ENCODE assay signal across 39 mouse cellular contexts in the genomic region with DNA sequence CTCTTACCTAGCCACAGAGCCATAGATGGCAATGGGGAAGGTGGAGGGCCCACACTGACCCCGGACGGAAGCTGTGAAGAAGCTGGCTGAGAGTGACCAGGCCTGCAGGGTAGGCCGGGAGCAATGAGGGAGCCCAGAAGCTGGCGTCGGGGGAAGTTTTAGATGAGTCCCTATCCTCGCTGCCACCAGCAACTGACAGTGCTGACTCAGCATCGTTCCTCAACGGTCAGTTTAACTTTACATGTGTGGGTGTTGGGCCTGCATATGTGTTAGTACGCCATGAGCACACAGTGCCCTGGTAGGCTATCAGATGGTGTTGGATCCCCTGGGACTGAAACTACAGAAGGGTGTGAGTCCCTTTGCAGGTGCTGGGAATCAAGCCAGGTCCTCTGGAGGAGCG. TPM values are rescaled to one million over a fixed set of nuclear protein-coding genes. Genes with fewer than 3 reads are reported as not detected.
DNase-seq lines count a peak whose midpoint lies in the region; ATAC-seq and TF ChIP-seq lines count a peak whose summit lies in the region.
"Had no signal": no experiment of that assay in that cellular context is flagged by ENCODE, and none has a peak within 500 bp of the region (broad histone marks: within the 10 kb centered on the region; RNA-seq: fewer than 3 reads in every experiment).

No protein-coding gene starts in this region.

- no peak for DNase-seq in CH12.LX (ENCODE audit: extremely low read depth)
- DNase-seq in ES-E14 (ENCODE audit: low read depth, low spot score), result no peak
- DNase-seq in right cerebral cortex, adult 18-20 months, result no peak
- no peak for DNase-seq in testis, postnatal 14 days (ENCODE audit: low spot score)
- no peak for DNase-seq in heart, embryonic 10.5 days (ENCODE audit: low spot score)
- DNase-seq: adrenal gland, adult 2 months; cerebellum, adult 11 months; cerebellum, adult 9-11 months; embryo, embryonic 11 days; gastrocnemius, postnatal 36 days; heart, adult 2 months; heart, postnatal 14 days; kidney, adult 18-20 months; kidney, postnatal 4 days; lung, adult 18-20 months; lung, postnatal 4 days; thymus, adult 2 months had no signal

- H3K4me2 ChIP-seq in CH12.LX (ENCODE audit: insufficient read depth, low read depth, poor library complexity, severe bottlenecking), result no peak overlapping the region
- H3K4me2 ChIP-seq in liver, embryonic 12.5 days, result no peak overlapping the region
- H3K4me2 ChIP-seq: embryonic facial prominence, embryonic 12.5 days; hindbrain, embryonic 15.5 days; kidney, embryonic 15.5 days; limb, embryonic 13.5 days; midbrain, embryonic 12.5 days; neural tube, embryonic 12.5 days had no signal

- H3K9me3 ChIP-seq in CH12.LX (replicated peaks; ENCODE audit: low read length), result no peaks in the 10 kb centered on the region
- no peaks in the 10 kb centered on the region for H3K9me3 ChIP-seq in ES-E14 (ENCODE audit: control insufficient read depth, insufficient read depth, low read depth, low read length)
- H3K9me3 ChIP-seq in liver, embryonic 12.5 days (replicated peaks), result no peaks in the 10 kb centered on the region
- H3K9me3 ChIP-seq in heart, embryonic 10.5 days, result no peaks in the 10 kb centered on the region
- H3K9me3 ChIP-seq: embryonic facial prominence, embryonic 12.5 days; hindbrain, embryonic 10.5 days; hindbrain, embryonic 15.5 days; kidney, embryonic 15.5 days; limb, embryonic 13.5 days; midbrain, embryonic 12.5 days; neural tube, embryonic 12.5 days had no signal

- 57% methylated on average over 10 of the region's 10 CpGs for WGBS in liver, embryonic 12.5 days (ENCODE audit: insufficient replicate concordance)
- 57% methylated on average over 9 of the region's 10 CpGs for WGBS in macrophage (ENCODE audit: missing documents)
- 85% methylated on average over 10 of the region's 10 CpGs for WGBS in heart, embryonic 10.5 days

- no peak for TF ChIP-seq POLR2A in CH12.LX (IDR thresholded peaks at IDR 0.05; ENCODE audit: low read depth, low read length)

- H3K27ac ChIP-seq in CH12.LX (ENCODE audit: insufficient read depth, low read depth) (peak overlapping the region; percentile 94), ES-E14 (ENCODE audit: insufficient read depth, low read depth, low read length, poor library complexity, severe bottlenecking) (no peak overlapping the region), macrophage (peak overlapping the region; percentile 80)
- H3K27ac ChIP-seq in liver, embryonic 12.5 days, result 0 out of 2 replicates have a peak overlapping the region, but pooled peaks have one; percentile 33
- H3K27ac ChIP-seq in heart, embryonic 10.5 days, result no peak overlapping the region
- H3K27ac ChIP-seq: embryonic facial prominence, embryonic 12.5 days; heart, adult 2 months; hindbrain, embryonic 10.5 days; hindbrain, embryonic 15.5 days; kidney, embryonic 15.5 days; limb, embryonic 13.5 days; midbrain, embryonic 12.5 days; neural tube, embryonic 12.5 days had no signal

- no peaks in the 10 kb centered on the region for H3K27me3 ChIP-seq in CH12.LX (replicated peaks)
- no peaks in the 10 kb centered on the region for H3K27me3 ChIP-seq in liver, embryonic 12.5 days (replicated peaks)
- H3K27me3 ChIP-seq in heart, embryonic 10.5 days (ENCODE audit: insufficient read depth, poor library complexity, severe bottlenecking), result no peaks in the 10 kb centered on the region
- H3K27me3 ChIP-seq: embryonic facial prominence, embryonic 12.5 days; hindbrain, embryonic 15.5 days; kidney, embryonic 15.5 days; limb, embryonic 13.5 days; midbrain, embryonic 12.5 days; neural tube, embryonic 12.5 days had no signal

- no peak for ATAC-seq in liver, embryonic 12.5 days
- ATAC-seq: forebrain, embryonic 14.5 days; lung, postnatal 0 days had no signal

- H3K36me3 ChIP-seq in CH12.LX (replicated peaks in 1 of 2; ENCODE audit: control insufficient read depth in 1 of 2, insufficient read depth in 1 of 2, low read length in 1 of 2), result peaks cover 67 to 87% of the 10 kb centered on the region in 2 experiments
- H3K36me3 ChIP-seq in ES-E14 (ENCODE audit: control insufficient read depth, insufficient read depth, low read length, poor library complexity, severe bottlenecking), result no peaks in the 10 kb centered on the region; the same call in 1 of the 2 replicates
- peaks cover 21% of the 10 kb centered on the region for H3K36me3 ChIP-seq in liver, embryonic 12.5 days
- peaks cover 62% of the 10 kb centered on the region for H3K36me3 ChIP-seq in macrophage (ENCODE audit: inconsistent target)
- no peaks in the 10 kb centered on the region for H3K36me3 ChIP-seq in heart, embryonic 10.5 days
- H3K36me3 ChIP-seq: embryonic facial prominence, embryonic 12.5 days; hindbrain, embryonic 10.5 days; hindbrain, embryonic 15.5 days; kidney, embryonic 15.5 days; limb, embryonic 13.5 days; midbrain, embryonic 12.5 days; neural tube, embryonic 12.5 days had no signal

- no peak for TF ChIP-seq RAD21 in CH12.LX (IDR thresholded peaks at IDR 0.05; ENCODE audit: low read depth, low read length)

- TF ChIP-seq EP300 in CH12.LX (IDR thresholded peaks at IDR 0.05; ENCODE audit: low read length), result no peak

- TF ChIP-seq CTCF in CH12.LX (conservative IDR thresholded peaks at IDR 0.05 in 1 of 2, IDR thresholded peaks at IDR 0.05 in 1 of 2; ENCODE audit: low read depth in 2 of 2, low read length in 2 of 2), result no peak

- in situ Hi-C loops in CH12.LX (cut with MboI; ENCODE audit: low pct_ligation_motif_present, low pct_unique_long_range_greater_than_20kb, low sequenced_read_pairs), result no loop called here
- in situ Hi-C loops in ES-E14 (cut with MboI; ENCODE audit: low sequenced_read_pairs in 2 of 2, unreplicated experiment in 2 of 2), result no loop called here

- H3K4me1 ChIP-seq in CH12.LX (ENCODE audit: control insufficient read depth in 1 of 2, insufficient read depth in 2 of 2) (peaks cover 56 to 87% of the 10 kb centered on the region in 2 experiments), ES-E14 (ENCODE audit: control insufficient read depth in 2 of 2, insufficient read depth in 2 of 2, low read length in 2 of 2, poor library complexity in 1 of 2) (peaks cover 0 to 2% of the 10 kb centered on the region in 2 experiments; a peak in 1 of 4 replicates)
- peaks cover 47% of the 10 kb centered on the region for H3K4me1 ChIP-seq in liver, embryonic 12.5 days
- peaks cover 17% of the 10 kb centered on the region for H3K4me1 ChIP-seq in heart, embryonic 10.5 days
- H3K4me1 ChIP-seq: embryonic facial prominence, embryonic 12.5 days; hindbrain, embryonic 15.5 days; kidney, embryonic 15.5 days; limb, embryonic 13.5 days; midbrain, embryonic 12.5 days; neural tube, embryonic 12.5 days had no signal

- H3K79me2 ChIP-seq in CH12.LX (replicated peaks; ENCODE audit: control insufficient read depth, extremely low read depth, insufficient read depth, poor library complexity, severe bottlenecking) (peaks cover 18% of the 10 kb centered on the region), macrophage (ENCODE audit: inconsistent target) (peaks cover 56% of the 10 kb centered on the region)

- H3K9ac ChIP-seq in CH12.LX (ENCODE audit: insufficient read depth, low read depth) (no peak overlapping the region), ES-E14 (ENCODE audit: insufficient read depth, low read depth, low read length, poor library complexity, severe bottlenecking) (no peak overlapping the region)
- H3K9ac ChIP-seq in liver, embryonic 12.5 days, result no peak overlapping the region
- H3K9ac ChIP-seq: embryonic facial prominence, embryonic 12.5 days; hindbrain, embryonic 15.5 days; kidney, embryonic 15.5 days; limb, embryonic 13.5 days; midbrain, embryonic 12.5 days; neural tube, embryonic 12.5 days had no signal

- dilution Hi-C loops in CH12.LX (cut with MboI; ENCODE audit: extremely low pct_ligation_motif_present, extremely low pct_unique_long_range_greater_than_20kb, low sequenced_read_pairs), result no loop called here

- peak overlapping the region in 1 of 3 experiments; percentile 17 for H3K4me3 ChIP-seq in CH12.LX (replicated peaks in 1 of 3; ENCODE audit: low read depth in 2 of 3, low read length in 2 of 3, poor library complexity in 1 of 3)
- H3K4me3 ChIP-seq in ES-E14 (ENCODE audit: insufficient read depth in 1 of 2, low read depth in 1 of 2, low read length in 2 of 2, poor library complexity in 1 of 2, severe bottlenecking in 1 of 2), result no peak overlapping the region
- no peak overlapping the region for H3K4me3 ChIP-seq in liver, embryonic 12.5 days
- H3K4me3 ChIP-seq in macrophage (ENCODE audit: inconsistent target), result no peak overlapping the region
- H3K4me3 ChIP-seq in heart, embryonic 10.5 days, result no peak overlapping the region
- H3K4me3 ChIP-seq: embryonic facial prominence, embryonic 12.5 days; heart, adult 2 months; hindbrain, embryonic 10.5 days; hindbrain, embryonic 15.5 days; kidney, embryonic 15.5 days; limb, embryonic 13.5 days; midbrain, embryonic 12.5 days; myocyte; neural tube, embryonic 12.5 days had no signal

RNA-seq across cellular contexts. Expression of gene Phb2, which starts 12.3 kb away (rescaled TPM):
- total RNA-seq in CH12.LX (2012; rRNA removed) (440 and 578 TPM in 2 replicates), CH12.LX (2014; rRNA removed) (380 and 405 TPM in 2 replicates), ES-E14 (2012; rRNA removed) (530 and 581 TPM in 2 replicates)
- polyA plus RNA-seq in CH12.LX (2012; ENCODE audit: insufficient read length, low read depth) (623 and 694 TPM in 2 replicates), macrophage (2018) (84.2 to 177 TPM (median 93.5 TPM) in 3 replicates)
- 433 and 443 TPM in 2 replicates for polyA plus RNA-seq in liver, embryonic 12.5 days (2016; fragmentation: Nextera tagmentation; extraction: Ambion mirVana)
- total RNA-seq in macrophage (2018; cell fraction: chromatin; rRNA removed), result 100 to 1,000 TPM in 1 of 26 experiments, 10 to 100 TPM in 25; 11.3 to 119 (median 57.5) TPM
- 100 to 1,000 TPM in 18 of 26 experiments, 10 to 100 TPM in 8; 83.7 to 131 (median 112) TPM for total RNA-seq in macrophage (2018; cell fraction: cytosol; rRNA removed)
- total RNA-seq in macrophage (2018; cell fraction: nucleus; rRNA removed), result 100 to 1,000 TPM in 1 of 26 experiments, 10 to 100 TPM in 25; 24.0 to 112 (median 50.6) TPM
- polyA plus RNA-seq in heart, embryonic 10.5 days (2016; fragmentation: Nextera tagmentation; extraction: Ambion mirVana), result 438 and 483 TPM in 2 replicates

RNA-seq across cellular contexts. Expression of gene Emg1, which starts 12.5 kb away (rescaled TPM):
- total RNA-seq in CH12.LX (2012; rRNA removed) (352 and 439 TPM in 2 replicates), CH12.LX (2014; rRNA removed) (481 and 498 TPM in 2 replicates), ES-E14 (2012; rRNA removed) (292 and 344 TPM in 2 replicates)
- polyA plus RNA-seq in CH12.LX (2012; ENCODE audit: insufficient read length, low read depth) (301 and 408 TPM in 2 replicates), macrophage (2018) (27.4 to 82.6 TPM (median 54.2 TPM) in 3 replicates)
- polyA plus RNA-seq in liver, embryonic 12.5 days (2016; fragmentation: Nextera tagmentation; extraction: Ambion mirVana), result 200 TPM in 2 replicates
- 10 to 100 TPM; 11.1 to 60.8 (median 35.7) TPM for total RNA-seq in macrophage (2018; cell fraction: chromatin; rRNA removed)
- 10 to 100 TPM; 30.5 to 51.4 (median 41.6) TPM for total RNA-seq in macrophage (2018; cell fraction: cytosol; rRNA removed)
- total RNA-seq in macrophage (2018; cell fraction: nucleus; rRNA removed), result 10 to 100 TPM; 15.4 to 73.7 (median 34.2) TPM
- 162 and 216 TPM in 2 replicates for polyA plus RNA-seq in heart, embryonic 10.5 days (2016; fragmentation: Nextera tagmentation; extraction: Ambion mirVana)

RNA-seq across cellular contexts. Expression of gene Ptpn6, which starts 14.0 kb away (rescaled TPM):
- 247 and 283 TPM in 2 replicates for total RNA-seq in CH12.LX (2012; rRNA removed)
- 300 and 327 TPM in 2 replicates for total RNA-seq in CH12.LX (2014; rRNA removed)
- 585 and 814 TPM in 2 replicates for polyA plus RNA-seq in CH12.LX (2012; ENCODE audit: insufficient read length, low read depth)
- 15.1 and 16.5 TPM in 2 replicates for total RNA-seq in ES-E14 (2012; rRNA removed)
- polyA plus RNA-seq in liver, embryonic 12.5 days (2016; fragmentation: Nextera tagmentation; extraction: Ambion mirVana), result 30.8 and 31.3 TPM in 2 replicates
- 100 to 1,000 TPM in 17 of 26 experiments, 10 to 100 TPM in 9; 26.9 to 536 (median 152) TPM for total RNA-seq in macrophage (2018; cell fraction: chromatin; rRNA removed)
- 100 to 1,000 TPM; 107 to 454 (median 253) TPM for total RNA-seq in macrophage (2018; cell fraction: cytosol; rRNA removed)
- 100 to 1,000 TPM in 20 of 26 experiments, 10 to 100 TPM in 6; 52.4 to 435 (median 173) TPM for total RNA-seq in macrophage (2018; cell fraction: nucleus; rRNA removed)
- polyA plus RNA-seq in macrophage (2018), result 172 to 251 TPM (median 215 TPM) in 3 replicates
- 5.9 and 8.6 TPM in 2 replicates for polyA plus RNA-seq in heart, embryonic 10.5 days (2016; fragmentation: Nextera tagmentation; extraction: Ambion mirVana)

RNA-seq across cellular contexts. Expression of gene Grcc10, which starts 16.7 kb away (rescaled TPM):
- total RNA-seq in CH12.LX (2012; rRNA removed) (146 and 197 TPM in 2 replicates), CH12.LX (2014; rRNA removed) (59.3 and 64.3 TPM in 2 replicates), ES-E14 (2012; rRNA removed) (108 and 128 TPM in 2 replicates)
- polyA plus RNA-seq in CH12.LX (2012; ENCODE audit: insufficient read length, low read depth) (88.4 and 93.7 TPM in 2 replicates), macrophage (2018) (43.6 to 99.2 TPM (median 63.8 TPM) in 3 replicates)
- polyA plus RNA-seq in liver, embryonic 12.5 days (2016; fragmentation: Nextera tagmentation; extraction: Ambion mirVana), result 109 and 116 TPM in 2 replicates
- 10 to 100 TPM in 19 of 26 experiments, 1 to 10 TPM in 7; 5.5 to 46.1 (median 17.1) TPM for total RNA-seq in macrophage (2018; cell fraction: chromatin; rRNA removed)
- total RNA-seq in macrophage (2018; cell fraction: cytosol; rRNA removed), result 100 to 1,000 TPM; 123 to 226 (median 148) TPM
- total RNA-seq in macrophage (2018; cell fraction: nucleus; rRNA removed), result 10 to 100 TPM; 14.9 to 66.2 (median 33.4) TPM
- 297 and 301 TPM in 2 replicates for polyA plus RNA-seq in heart, embryonic 10.5 days (2016; fragmentation: Nextera tagmentation; extraction: Ambion mirVana)

RNA-seq across cellular contexts. Expression of gene Gm45234, which starts 31.3 kb away (rescaled TPM):
- total RNA-seq in CH12.LX (2012; rRNA removed) (not detected in 2 replicates), CH12.LX (2014; rRNA removed) (not detected in 2 replicates), ES-E14 (2012; rRNA removed) (0.13 TPM in 1 of 2 replicates, not detected in the other)
- polyA plus RNA-seq in CH12.LX (2012; ENCODE audit: insufficient read length, low read depth) (not detected in 2 replicates), macrophage (2018) (not detected in 3 replicates)
- polyA plus RNA-seq in liver, embryonic 12.5 days (2016; fragmentation: Nextera tagmentation; extraction: Ambion mirVana), result not detected in 2 replicates
- 1 to 10 TPM in 1 of 26 experiments, not detected in 25; 2.2 TPM for total RNA-seq in macrophage (2018; cell fraction: chromatin; rRNA removed)
- under 1 TPM in 7 of 26 experiments, not detected in 19; 0.10 to 0.44 (median 0.19) TPM for total RNA-seq in macrophage (2018; cell fraction: cytosol; rRNA removed)
- total RNA-seq in macrophage (2018; cell fraction: nucleus; rRNA removed), result under 1 TPM in 1 of 26 experiments, not detected in 25; 0.28 TPM
- polyA plus RNA-seq in heart, embryonic 10.5 days (2016; fragmentation: Nextera tagmentation; extraction: Ambion mirVana), result not detected in 2 replicates
- total RNA-seq: adrenal gland, adult 2 months; gastrocnemius, adult 18-20 months; left cerebral cortex, adult 8-10 months; left cerebral cortex, postnatal 36 days; midbrain, postnatal 0 days had no signal
- polyA plus RNA-seq: activated CD4-positive, CD25-positive, alpha-beta regulatory T cell, adult 4 months; adrenal gland, adult 2 months; C2C12; embryonic facial prominence, embryonic 12.5 days; forebrain, embryonic 14.5 days; frontal cortex, adult 2 months; heart, adult 2 months; heart, embryonic 14.5 days; hindbrain, embryonic 10.5 days; hindbrain, embryonic 15.5 days; inflammation-experienced regulatory T-cells, adult 6 months; kidney, embryonic 15.5 days; limb, embryonic 13.5 days; lung, postnatal 0 days; midbrain, embryonic 12.5 days; midbrain, postnatal 0 days; myocyte; neural tube, embryonic 12.5 days; stomach, embryonic 16.5 days; thymus, adult 2 months had no signal

Comparison
In these comparisons a context has a peak if more than half of its experiments do, and no peak if none do; other contexts are left out.
1. H3K27ac ChIP-seq: peak in CH12.LX (single experiment), liver, embryonic 12.5 days (single experiment) and macrophage (single experiment); none in ES-E14 (single experiment) and heart, embryonic 10.5 days (single experiment).